Mouse (Mus musculus): Measurements from ENCODE around the gene Uvrag.
"Not testable (repeated sequence)": the region's sequence is repeated elsewhere in the genome, so short reads cannot be mapped to it uniquely, and the experiment has no call there.

Uvrag gene

GRCm38 (mm10) chr7:98968082-98968674, 172.8 kb downstream of the Uvrag start:
- no peak for DNase-seq

- no peak for DNase-seq
These were observed 173.3 kb downstream of the Uvrag start for GRCm38 (mm10) chr7:98967672-98968071.

- not testable (repeated sequence) for DNase-seq
These were observed 177.4 kb downstream of the Uvrag start for GRCm38 (mm10) chr7:98963581-98963980.

- DNase-seq, result peak; percentile 88
These were observed 178.2 kb downstream of the Uvrag start for GRCm38 (mm10) chr7:98962547-98963311.

GRCm38 (mm10) chr7:98962074-98962473, 178.9 kb downstream of the Uvrag start:
- DNase-seq, result no peak

GRCm38 (mm10) chr7:98960274-98960673, 180.7 kb downstream of the Uvrag start:
- no peak for DNase-seq

- DNase-seq, result no peak
These were observed 181.7 kb downstream of the Uvrag start for GRCm38 (mm10) chr7:98959246-98959645.

GRCm38 (mm10) chr7:98958172-98958571, 182.8 kb downstream of the Uvrag start:
- DNase-seq, result peak; percentile 38

- DNase-seq, result no peak
These were observed 183.7 kb downstream of the Uvrag start for GRCm38 (mm10) chr7:98957111-98957741.

- DNase-seq, result no peak
These were observed 184.3 kb downstream of the Uvrag start for GRCm38 (mm10) chr7:98956609-98957008.

GRCm38 (mm10) chr7:98953649-98954048, 187.3 kb downstream of the Uvrag start:
- peak; percentile 45 for DNase-seq

GRCm38 (mm10) chr7:98944986-98945385, 196.0 kb downstream of the Uvrag start:
- no peak for DNase-seq

GRCm38 (mm10) chr7:98943687-98944086, 197.3 kb downstream of the Uvrag start:
- DNase-seq, result no peak

- no peak for DNase-seq
These were observed 198.2 kb downstream of the Uvrag start for GRCm38 (mm10) chr7:98942746-98943145.

GRCm38 (mm10) chr7:98939194-98939593, 201.7 kb downstream of the Uvrag start:
- DNase-seq, result peak; percentile 68

GRCm38 (mm10) chr7:98938621-98939020, 202.3 kb downstream of the Uvrag start:
- no peak for DNase-seq

GRCm38 (mm10) chr7:98937079-98937813, 203.7 kb downstream of the Uvrag start:
- no peak for DNase-seq

GRCm38 (mm10) chr7:98935757-98936156, 205.2 kb downstream of the Uvrag start:
- no peak for DNase-seq

- DNase-seq, result no peak
These were observed 205.7 kb downstream of the Uvrag start for GRCm38 (mm10) chr7:98935193-98935592.

GRCm38 (mm10) chr7:98928336-98929025, 212.5 kb downstream of the Uvrag start:
- DNase-seq, result peak; percentile 52

- DNase-seq, result no peak
These were observed 213.9 kb downstream of the Uvrag start for GRCm38 (mm10) chr7:98926906-98927528.

GRCm38 (mm10) chr7:98924380-98924869, 216.5 kb downstream of the Uvrag start:
- peak; percentile 48 for DNase-seq

Data from lung, postnatal 10 days (tissue).